Mouse (Mus musculus) kidney, adult 2 months (tissue): ENCODE measurements around the gene Tead4.

Experiments
- CTCF ChIP-seq: fragments of 200-500 bp; conservative IDR thresholded peaks from 2 replicates; pipeline ENCODE4 v1.5.1; 2011; ENCODE audit warnings: low read depth, mild to moderate bottlenecking, control low read depth, low read length, moderate library complexity, mixed read lengths; ENCODE audit not compliant: insufficient read depth, insufficient read length
- POLR2A ChIP-seq: fragments of 200-500 bp; IDR thresholded peaks from one replicate; pipeline ENCODE4 v1.6.1; 2011; ENCODE audit warnings: low read depth, low read length, control low read depth

- TF ChIP-seq POLR2A (no peak), CTCF (no peak)
Measured at GRCm38 (mm10) chr6:128264870-128265526, 35.6 kb downstream of the Tead4 start.
